Mouse (Mus musculus) heart, embryonic 16.5 days (tissue): ENCODE data around the gene Oprl1. TPM values are rescaled to one million over a fixed set of nuclear protein-coding genes. Genes with fewer than 3 reads are reported as not detected.

Experiments
- ATAC-seq: fragments of 200-750 bp; cut with Nextera tagmentation; replicated peaks from 2 replicates; pipeline ENCODE4 v1.8.0; 2017; ENCODE audit warnings: moderate number of reproducible peaks; ENCODE audit not compliant: insufficient read depth, low FRiP score; ENCODE audit errors: extremely low read depth
- H3K27ac ChIP-seq: fragments of 300-500 bp; sonication (generic); 2 replicates; pipeline ENCODE4 v1.5.1; 2014; ENCODE audit warnings: mild to moderate bottlenecking, low read length, control low read depth, moderate library complexity
- H3K27me3 ChIP-seq: fragments of 300-500 bp; sonication (generic); 2 replicates; pipeline ENCODE4 v1.6.1; 2014; ENCODE audit warnings: low read length, mixed read lengths; ENCODE audit not compliant: control insufficient read depth, insufficient read depth
- H3K36me3 ChIP-seq: fragments of 300-500 bp; sonication (generic); 2 replicates; pipeline ENCODE4 v1.6.1; 2014; ENCODE audit not compliant: control insufficient read depth, insufficient read depth
- H3K4me1 ChIP-seq: fragments of 300-500 bp; sonication (generic); 2 replicates; pipeline ENCODE4 v1.6.1; 2014; ENCODE audit warnings: low read length, mixed read lengths; ENCODE audit not compliant: control insufficient read depth, insufficient read depth
- H3K4me2 ChIP-seq: fragments of 300-500 bp; sonication (generic); 2 replicates; pipeline ENCODE4 v1.6.1; 2014; ENCODE audit warnings: low read depth, mild to moderate bottlenecking, control low read depth, low read length
- H3K4me3 ChIP-seq: fragments of 300-500 bp; sonication (generic); 2 replicates; pipeline ENCODE4 v1.5.1; 2014; ENCODE audit warnings: mild to moderate bottlenecking, control low read depth, low read length
- H3K9ac ChIP-seq: fragments of 300-500 bp; sonication (generic); 2 replicates; pipeline ENCODE4 v1.6.1; 2014; ENCODE audit warnings: low read length, control low read depth
- H3K9me3 ChIP-seq: fragments of 300-500 bp; sonication (generic); replicated peaks from 2 replicates; pipeline ENCODE4 v1.6.1; 2016; ENCODE audit warnings: low read length; ENCODE audit not compliant: control insufficient read depth
- WGBS: fragments of 180-500 bp; shearing (Covaris S2); extraction: QIAGEN DNeasy Blood & Tissue Kit; methylation state at CpG from one replicate; pipeline ENCODE4 v1.1.7; 2014; 5-methylcytosine and 5-hydroxymethylcytosine counted together
- polyA plus RNA-seq: library from polyadenylated mRNA; unstranded; fragments of >200 nt; fragmentation: Nextera tagmentation; extraction: Ambion mirVana; gene quantifications from 2 replicates; pipeline ENCODE4 v1.2.1, GENCODE M21; 2015

Gene Oprl1
- polyA plus RNA-seq, 1 experiment from 2014 or later: 1.2 TPM

- no peaks in the 10 kb centered on the region for H3K27me3 ChIP-seq
- 53% methylated on average over 9 of the region's 9 CpGs for WGBS
- H3K4me1 ChIP-seq: no peaks in the 10 kb centered on the region
Observed at GRCm38 (mm10) chr2:181727659-181728262, 12.9 kb downstream of the Oprl1 start.

GRCm38 (mm10) chr2:181730051-181730450 is 15.2 kb downstream of the Oprl1 start:
- ATAC-seq: no peak
- 53% methylated on average over 3 of the region's 3 CpGs for WGBS

More at GRCm38 (mm10) chr2:181727659-181728262, 12.9 kb downstream of the Oprl1 start:
- Histone ChIP-seq H3K9me3 (no peaks in the 10 kb centered on the region), H3K36me3 (no peaks in the 10 kb centered on the region), H3K4me3 (no peak overlapping the region), H3K27ac (no peak overlapping the region), H3K4me2 (no peak overlapping the region), H3K9ac (no peak overlapping the region)
- no peak for ATAC-seq

GRCm38 (mm10) chr2:181752626-181753025 is 37.8 kb downstream of the Oprl1 start:
- H3K9me3 ChIP-seq: no peaks in the 10 kb centered on the region
- no peaks in the 10 kb centered on the region for H3K4me1 ChIP-seq
- ATAC-seq: no peak
- 61% methylated on average over 1 of the region's 1 CpGs for WGBS
- no peak overlapping the region for H3K27ac ChIP-seq
- H3K4me2 ChIP-seq: no peak overlapping the region
- H3K4me3 ChIP-seq: no peak overlapping the region
- no peaks in the 10 kb centered on the region for H3K36me3 ChIP-seq
- H3K27me3 ChIP-seq: no peaks in the 10 kb centered on the region
- H3K9ac ChIP-seq: no peak overlapping the region

More at GRCm38 (mm10) chr2:181730051-181730450, 15.2 kb downstream of the Oprl1 start:
- Histone ChIP-seq H3K36me3 (no peaks in the 10 kb centered on the region), H3K27me3 (no peaks in the 10 kb centered on the region), H3K4me1 (no peaks in the 10 kb centered on the region), H3K9me3 (no peaks in the 10 kb centered on the region), H3K27ac (no peak overlapping the region), H3K4me3 (no peak overlapping the region), H3K9ac (no peak overlapping the region), H3K4me2 (no peak overlapping the region)

GRCm38 (mm10) chr2:181758147-181758725 is 43.4 kb downstream of the Oprl1 start:
- no peaks in the 10 kb centered on the region for H3K36me3 ChIP-seq
- no peaks in the 10 kb centered on the region for H3K9me3 ChIP-seq
- no peak overlapping the region for H3K4me2 ChIP-seq
- H3K9ac ChIP-seq: no peak overlapping the region
- no peak overlapping the region for H3K4me3 ChIP-seq
- H3K27me3 ChIP-seq: 0 out of 2 replicates have a peak, but pooled peaks cover 2% of the 10 kb centered on the region
- no peak for ATAC-seq
- H3K4me1 ChIP-seq: no peaks in the 10 kb centered on the region
- WGBS: 56% methylated on average over 2 of the region's 2 CpGs
- no peak overlapping the region for H3K27ac ChIP-seq

- Histone ChIP-seq H3K27ac (no peak overlapping the region), H3K27me3 (0 out of 2 replicates have a peak, but pooled peaks cover 5% of the 10 kb centered on the region), H3K4me3 (no peak overlapping the region), H3K4me2 (no peak overlapping the region), H3K36me3 (no peaks in the 10 kb centered on the region), H3K4me1 (no peaks in the 10 kb centered on the region), H3K9ac (no peak overlapping the region), H3K9me3 (no peaks in the 10 kb centered on the region)
- WGBS: 37% methylated on average over 4 of the region's 4 CpGs
- no peak for ATAC-seq
Observed at GRCm38 (mm10) chr2:181759041-181759440, 44.2 kb downstream of the Oprl1 start.

- Histone ChIP-seq H3K27me3 (0 out of 2 replicates have a peak, but pooled peaks cover 5% of the 10 kb centered on the region), H3K4me2 (no peak within 1 kb of the TSS)
- WGBS: 51% methylated on average over 8 of the region's 8 CpGs
Observed at GRCm38 (mm10) chr2:181763006-181763830, 48.4 kb downstream of the Oprl1 start, which contains the start of gene Myt1. TSS of gene Myt1 (plus strand) at chr2:181763332.

GRCm38 (mm10) chr2:181763886-181764527 is 49.2 kb downstream of the Oprl1 start:
- Histone ChIP-seq H3K27ac (no peak overlapping the region), H3K4me2 (no peak overlapping the region), H3K36me3 (no peaks in the 10 kb centered on the region), H3K4me1 (no peaks in the 10 kb centered on the region), H3K27me3 (0 out of 2 replicates have a peak, but pooled peaks cover 5% of the 10 kb centered on the region), H3K4me3 (no peak overlapping the region), H3K9ac (no peak overlapping the region), H3K9me3 (no peaks in the 10 kb centered on the region)
- WGBS: 37% methylated on average over 14 of the region's 14 CpGs
- ATAC-seq: no peak

More at GRCm38 (mm10) chr2:181763006-181763830, 48.4 kb downstream of the Oprl1 start, which contains the start of gene Myt1:
- ATAC-seq: no peak
- Histone ChIP-seq H3K4me3 (no peak within 1 kb of the TSS), H3K27ac (no peak within 1 kb of the TSS), H3K9ac (no peak within 1 kb of the TSS), H3K36me3 (no peaks in the 10 kb centered on the region), H3K4me1 (no peaks in the 10 kb centered on the region), H3K9me3 (no peaks in the 10 kb centered on the region)

- H3K36me3 ChIP-seq: no peaks in the 10 kb centered on the region
- WGBS: 2% methylated on average over 10 of the region's 10 CpGs
Observed at GRCm38 (mm10) chr2:181764600-181764999, 49.8 kb downstream of the Oprl1 start.

More at GRCm38 (mm10) chr2:181764600-181764999, 49.8 kb downstream of the Oprl1 start:
- Histone ChIP-seq H3K27ac (no peak overlapping the region), H3K9ac (no peak overlapping the region), H3K4me1 (no peaks in the 10 kb centered on the region), H3K27me3 (0 out of 2 replicates have a peak, but pooled peaks cover 5% of the 10 kb centered on the region), H3K4me2 (no peak overlapping the region), H3K4me3 (no peak overlapping the region), H3K9me3 (no peaks in the 10 kb centered on the region)
- no peak for ATAC-seq
